Mouse (Mus musculus) cerebellum, postnatal 10 days (tissue): Measurements from ENCODE around the gene Kmt2b.

Experiments
- DNase-seq, 2 experiments: peaks; one replicate each; pipeline ENCODE4 v3.0.0; 2021; ENCODE audit warnings: mixed read lengths in 2 of 2

The Kmt2b gene

GRCm38 (mm10) chr7:30563906-30564280, 24.6 kb downstream of the Kmt2b start:
- no peak for DNase-seq

DNA sequence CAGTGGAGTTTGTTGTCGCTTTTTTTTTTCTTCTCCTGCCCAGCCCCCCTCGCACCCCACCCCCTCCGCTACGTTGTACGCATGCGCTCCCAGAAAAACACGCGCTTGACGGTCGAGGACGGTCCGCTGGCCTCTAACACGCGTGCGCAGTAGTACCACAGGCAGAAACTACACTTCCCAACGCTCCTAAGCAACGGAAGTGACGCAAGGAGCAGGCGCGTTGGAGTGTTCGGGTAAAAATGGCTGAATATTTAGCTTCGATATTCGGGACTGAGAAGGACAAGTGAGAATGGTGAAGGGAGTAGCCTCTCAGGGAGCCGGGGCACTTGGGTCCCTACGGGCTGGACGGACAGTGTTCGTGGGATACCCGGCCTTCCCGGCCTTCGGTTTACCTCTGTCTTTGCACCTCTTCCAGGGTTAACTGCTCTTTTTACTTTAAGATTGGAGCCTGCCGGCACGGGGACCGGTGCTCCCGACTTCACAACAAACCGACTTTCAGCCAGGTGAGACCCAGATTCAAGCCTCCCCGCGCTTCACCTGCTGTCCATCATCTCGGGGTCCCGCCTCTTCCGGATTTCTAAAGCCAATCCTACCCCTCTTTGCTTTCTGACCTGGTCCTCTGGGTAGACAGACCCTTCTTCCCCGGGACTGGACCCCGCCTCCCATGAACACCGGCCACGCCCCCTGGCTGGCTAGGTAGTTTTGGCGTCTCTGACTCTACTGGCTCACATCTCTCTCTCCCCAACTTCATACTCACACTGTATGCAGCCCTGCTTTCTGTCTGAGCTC, 25.2 kb downstream of the Kmt2b start, which contains the start of the genes U2af1l4, Gm49396 and Psenen:
Gene U2af1l4 (plus strand): TSS at position 185 of the 789 bp plus-strand sequence.
Gene Gm49396 (plus strand): TSS at position 228 of the 789 bp plus-strand sequence.
Gene Psenen (minus strand): TSS at position 511 of the 789 bp plus-strand sequence.
- DNase-seq = peak; percentile 97 to 98

- peak in 1 of 2 experiments; percentile 45 for DNase-seq
Measured at GRCm38 (mm10) chr7:30562526-30563116, 25.9 kb downstream of the Kmt2b start.

- no peak for DNase-seq
Measured at GRCm38 (mm10) chr7:30560296-30560695, 28.2 kb downstream of the Kmt2b start.

GRCm38 (mm10) chr7:30559443-30559954, 29.0 kb downstream of the Kmt2b start, which contains the start of gene Lin37:
TSS of gene Lin37 (minus strand) at chr7:30559838.
- peak; percentile 99 for DNase-seq

GRCm38 (mm10) chr7:30558656-30559442, 29.7 kb downstream of the Kmt2b start:
- DNase-seq = peak in 1 of 2 experiments; percentile 30

DNA sequence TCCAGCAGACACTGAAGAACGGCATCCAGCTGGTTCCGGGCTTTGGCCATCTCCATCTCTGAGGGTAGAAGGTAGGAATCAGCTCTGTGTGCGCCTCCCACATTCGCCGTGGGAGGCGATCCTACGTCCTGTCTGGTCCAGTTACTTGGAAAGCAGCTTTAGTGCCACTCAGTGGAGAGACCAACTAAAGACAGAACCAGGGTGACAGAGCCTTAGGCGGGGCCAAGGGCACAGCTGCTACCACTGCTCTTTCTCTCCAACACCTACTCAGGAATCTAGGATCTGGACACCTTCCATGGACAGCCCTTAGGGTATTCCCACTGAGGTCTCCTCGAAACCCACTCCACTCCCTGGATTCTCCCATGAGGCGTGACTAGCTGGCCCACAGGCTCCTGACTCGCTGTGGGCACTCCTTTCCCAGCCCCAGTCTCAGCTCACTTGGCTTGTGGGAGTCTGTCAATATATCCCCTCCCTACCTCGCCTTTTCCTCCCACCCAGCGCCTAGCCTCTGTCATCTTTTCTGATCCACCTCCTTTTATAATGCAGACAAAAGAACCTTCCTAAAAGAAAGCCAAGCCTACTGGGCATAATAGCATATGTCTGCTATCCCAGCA, 30.5 kb downstream of the Kmt2b start:
- DNase-seq = peak in 1 of 2 experiments; percentile 15

DNA sequence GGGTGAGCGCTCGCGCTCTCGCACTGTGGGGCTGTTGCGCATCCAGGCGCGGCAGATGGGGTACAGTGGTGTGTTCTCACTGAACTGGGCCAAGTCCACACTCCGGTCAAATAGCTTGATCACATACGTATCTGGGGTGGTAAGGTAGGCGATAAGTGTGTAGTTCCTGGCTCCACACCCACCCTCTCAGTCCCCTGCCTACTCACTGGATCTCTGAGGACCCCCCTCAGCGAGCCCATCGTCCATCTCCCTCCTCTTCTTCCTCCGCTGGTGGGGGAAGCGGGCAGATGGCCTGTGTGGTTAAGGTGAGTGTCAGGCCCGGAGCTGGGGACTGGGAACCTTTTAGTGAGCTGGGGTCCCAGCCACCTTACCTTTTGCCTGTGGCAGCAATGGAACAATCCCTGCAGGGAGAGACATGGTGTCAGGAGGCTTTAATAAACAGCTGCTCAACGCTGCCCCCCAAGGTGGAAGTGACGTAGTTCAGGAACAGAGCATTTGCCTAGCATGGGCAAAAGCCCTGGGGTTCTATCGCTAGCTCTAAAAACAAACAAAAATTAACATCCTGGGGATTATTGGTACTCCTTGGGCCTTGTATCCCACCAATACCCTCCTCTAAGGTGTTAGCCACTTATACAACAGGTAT, 31.5 kb downstream of the Kmt2b start:
- DNase-seq = peak in 1 of 2 experiments; percentile 52

- no peak for DNase-seq
Measured at GRCm38 (mm10) chr7:30553810-30554584, 34.5 kb downstream of the Kmt2b start.

DNA sequence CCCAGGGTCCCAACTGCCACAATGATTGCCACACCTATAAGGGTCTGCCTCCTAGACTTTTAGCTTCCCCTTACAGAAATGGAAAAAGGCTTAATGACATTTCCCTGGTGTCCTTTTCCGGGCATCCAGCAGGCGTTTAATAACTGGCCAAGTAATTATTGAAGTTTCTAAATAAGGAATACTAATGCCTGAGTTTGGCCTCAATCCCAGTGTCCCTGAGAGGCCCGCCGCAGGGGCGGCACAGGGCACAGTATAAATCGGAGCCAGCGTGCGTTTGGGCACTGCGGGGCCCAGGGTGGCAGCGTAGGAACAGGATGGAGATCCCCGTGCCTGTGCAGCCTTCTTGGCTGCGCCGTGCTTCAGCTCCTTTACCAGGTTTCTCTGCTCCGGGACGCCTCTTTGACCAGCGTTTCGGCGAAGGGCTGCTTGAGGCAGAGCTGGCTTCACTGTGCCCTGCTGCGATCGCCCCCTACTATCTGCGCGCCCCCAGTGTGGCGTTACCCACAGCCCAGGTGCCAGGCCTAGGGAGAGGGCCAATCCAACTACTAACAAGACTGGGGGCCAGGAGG, 35.4 kb downstream of the Kmt2b start:
- peak; percentile 71 to 72 for DNase-seq

- peak; percentile 99 for DNase-seq
Measured at GRCm38 (mm10) chr7:30552102-30553020, 36.2 kb downstream of the Kmt2b start, which contains the start of the genes Hspb6 and Proser3. TSS of gene Hspb6 (plus strand) at chr7:30552178. TSS of gene Proser3 (minus strand) at chr7:30552299.

GRCm38 (mm10) chr7:30551445-30552101, 37.0 kb downstream of the Kmt2b start:
- peak; percentile 76 to 84 for DNase-seq

- no peak for DNase-seq
Measured at GRCm38 (mm10) chr7:30550603-30551002, 37.9 kb downstream of the Kmt2b start.

DNA sequence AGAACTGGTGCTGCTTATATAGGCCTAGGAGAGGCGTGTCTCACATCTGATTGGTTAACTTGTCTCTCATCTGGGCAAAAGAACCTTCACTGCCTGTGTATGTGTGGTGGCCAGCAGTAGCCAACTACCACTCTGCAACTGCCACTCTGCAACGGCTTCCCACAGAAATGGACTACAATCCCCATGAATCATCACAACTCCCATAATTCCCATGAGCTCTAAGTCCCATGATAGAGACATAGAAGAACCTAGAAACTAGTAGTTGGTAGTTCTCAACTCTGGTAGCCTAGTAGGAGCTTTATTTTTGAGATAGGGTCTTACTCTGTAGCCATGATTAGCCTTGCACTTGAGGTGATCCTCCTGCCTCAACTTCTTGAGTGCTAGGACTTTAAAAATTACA, 38.6 kb downstream of the Kmt2b start:
- no peak for DNase-seq

DNA sequence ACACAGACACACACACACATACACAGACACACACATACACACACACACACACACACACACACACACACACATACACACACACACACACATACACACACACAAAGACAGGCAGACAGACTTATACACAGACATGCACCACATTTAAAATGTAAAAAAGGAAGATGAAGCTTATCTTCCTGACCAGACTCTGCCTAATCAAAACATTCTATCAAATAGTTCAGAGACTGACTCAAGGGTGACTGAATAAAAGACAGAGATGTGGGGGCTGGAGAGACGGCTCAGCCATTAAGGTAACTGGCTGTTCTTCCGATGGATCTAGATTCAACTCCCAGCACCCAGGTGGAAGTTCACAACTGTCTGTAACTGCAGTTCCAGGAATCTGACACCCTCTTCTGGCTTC, 44.2 kb downstream of the Kmt2b start:
- DNase-seq = no peak

DNA sequence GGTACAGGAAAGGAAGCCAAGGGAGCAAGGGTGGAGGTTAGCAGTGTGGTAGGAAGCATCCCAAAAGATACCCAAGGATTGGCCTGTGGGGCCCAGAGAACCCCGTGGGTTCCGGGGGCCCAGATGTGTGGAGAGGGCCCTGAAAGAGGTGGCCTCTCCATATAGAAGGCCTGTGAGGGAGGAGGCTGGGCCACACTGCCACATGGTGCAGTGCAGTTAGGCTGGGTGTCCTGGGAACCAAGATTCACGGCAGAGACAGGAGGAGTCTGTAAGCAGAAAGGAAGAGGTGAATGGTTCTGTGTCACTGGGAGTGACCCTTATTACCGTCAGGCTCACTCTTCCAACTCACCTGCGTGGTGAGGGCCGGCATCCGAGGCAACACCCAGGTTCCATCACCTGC, 48.0 kb downstream of the Kmt2b start:
- no peak for DNase-seq

DNA sequence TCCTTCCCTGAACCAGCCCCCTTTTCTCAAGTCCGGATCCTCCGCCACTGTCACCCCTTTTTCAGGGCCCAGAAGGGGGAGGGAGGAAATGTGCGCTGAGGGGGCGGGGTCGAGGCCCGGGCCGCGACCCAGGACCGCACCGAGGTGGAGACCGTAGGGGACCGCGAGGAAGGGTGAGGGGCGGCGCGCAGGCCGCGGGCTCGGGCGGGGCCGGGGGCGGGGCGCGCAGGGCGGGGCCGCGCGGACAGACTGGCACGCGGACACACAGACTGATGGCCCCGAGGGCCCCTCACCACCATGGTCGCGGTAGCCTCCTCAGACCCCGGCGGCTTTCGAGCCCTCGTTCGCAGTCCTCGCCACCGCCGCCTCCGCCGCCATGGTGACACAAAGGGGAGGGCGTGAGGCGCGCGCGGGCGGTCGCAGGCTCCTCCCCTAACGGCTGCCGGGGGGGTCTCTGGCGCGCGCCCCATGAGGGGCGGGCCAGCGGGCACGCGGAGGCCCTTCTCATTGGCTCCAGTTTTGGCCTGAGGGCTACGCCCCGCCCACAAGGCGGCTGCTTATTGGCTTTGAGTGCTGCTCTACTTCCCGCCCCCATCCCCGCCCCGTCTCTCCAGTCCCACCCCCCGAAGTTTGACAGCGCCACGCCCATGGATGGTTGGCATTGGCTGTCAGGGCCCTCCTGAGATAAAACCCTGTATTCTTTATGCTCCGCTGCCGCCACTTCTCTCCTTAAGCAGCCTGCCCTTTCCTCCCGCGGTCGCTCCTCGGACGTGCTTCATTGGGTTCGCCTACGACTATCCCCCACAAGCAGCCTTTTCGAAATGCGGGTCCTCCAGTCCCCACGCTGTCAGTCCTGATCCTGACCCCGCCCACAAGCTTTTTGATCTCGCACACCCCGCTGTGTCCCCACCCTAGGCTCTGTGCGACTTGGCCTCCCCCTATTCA, 53.6 kb downstream of the Kmt2b start, which contains the start of gene Arhgap33:
Gene Arhgap33 (minus strand): TSS at position 428 of the 945 bp plus-strand sequence.
- DNase-seq = peak; percentile 99
